Comparison of ENCODE assay signal across 8 mouse cellular contexts in the genomic region with DNA sequence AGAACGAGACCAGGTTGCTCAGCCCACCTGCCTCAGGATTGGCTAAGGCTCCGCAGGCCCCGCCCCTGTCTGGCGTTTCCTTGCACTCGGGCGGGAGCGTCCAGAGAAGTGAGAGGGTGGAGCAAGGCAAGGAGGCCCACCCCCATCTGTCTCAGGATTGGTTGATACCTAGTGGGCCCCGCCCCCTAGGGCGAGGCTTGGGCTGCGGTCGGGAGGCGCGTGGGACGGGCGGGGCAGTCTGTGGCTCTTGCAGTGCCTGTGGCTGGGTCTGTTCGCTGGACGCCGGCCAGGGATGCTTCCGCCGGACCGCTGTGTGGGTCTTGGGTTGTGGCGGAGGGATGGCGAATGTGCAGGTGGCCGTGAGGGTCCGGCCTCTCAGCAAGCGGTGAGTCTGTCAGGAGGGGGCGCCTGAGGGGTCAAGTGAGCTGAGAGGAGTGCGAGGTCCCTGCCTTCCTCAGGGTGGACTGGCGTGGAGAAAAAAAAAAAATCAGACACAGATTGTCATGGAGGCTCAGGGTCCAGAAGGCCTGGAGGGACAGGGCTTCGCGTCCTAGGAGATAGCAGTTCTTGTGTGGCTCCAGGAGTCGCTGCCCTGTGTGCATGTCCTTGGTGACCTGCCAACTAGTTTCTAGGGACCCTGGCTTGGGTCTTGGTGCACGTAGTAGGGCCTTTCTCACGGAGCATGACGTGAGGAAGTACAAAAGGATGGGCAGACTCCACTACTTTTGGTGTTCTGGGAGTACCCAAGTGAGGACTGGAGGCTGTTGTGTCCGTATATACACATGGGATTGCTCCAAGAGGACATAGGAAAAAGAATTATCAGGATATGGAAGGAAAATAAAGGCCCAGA. TPM values are rescaled to one million over a fixed set of nuclear protein-coding genes. Genes with fewer than 3 reads are reported as not detected.
DNase-seq lines count a peak whose midpoint lies in the region; ATAC-seq and TF ChIP-seq lines count a peak whose summit lies in the region.

A gene (plus strand): TSS at position 236 of the 850 bp plus-strand sequence.

- H3K27ac ChIP-seq in forebrain, embryonic 12.5 days, result no peak within 1 kb of the TSS
- H3K27ac ChIP-seq in heart, postnatal 0 days (ENCODE audit: low read depth), result peak within 1 kb of the TSS; percentile 34
- H3K27ac ChIP-seq in liver, embryonic 16.5 days (ENCODE audit: low read length), result no peak within 1 kb of the TSS
- H3K27ac ChIP-seq in neural tube, embryonic 13.5 days (replicated peaks), result peak within 1 kb of the TSS; percentile 69
- peak within 1 kb of the TSS; percentile 71 for H3K27ac ChIP-seq in testis, adult 2 months (ENCODE audit: control insufficient read depth, insufficient read depth, low read depth, low read length)

- no peak for TF ChIP-seq CTCF in E14TG2a.4 (conservative IDR thresholded peaks at IDR 0.05; ENCODE audit: low read length)
- TF ChIP-seq CTCF in heart, postnatal 0 days (IDR thresholded peaks at IDR 0.05; ENCODE audit: low read depth), result no peak
- TF ChIP-seq CTCF in testis, adult 2 months (IDR thresholded peaks at IDR 0.05; ENCODE audit: control insufficient read depth, insufficient read depth, insufficient replicate concordance, low read depth, low read length), result no peak

- H3K4me1 ChIP-seq in E14TG2a.4 (replicated peaks; ENCODE audit: low read depth, low read length), result peaks cover 20% of the 10 kb centered on the region
- H3K4me1 ChIP-seq in forebrain, embryonic 12.5 days, result peaks cover 7% of the 10 kb centered on the region; the same call in 1 of the 2 replicates
- H3K4me1 ChIP-seq in heart, postnatal 0 days (ENCODE audit: control insufficient read depth, insufficient read depth), result peaks cover 17% of the 10 kb centered on the region; the same call in 1 of the 2 replicates
- peaks cover 26% of the 10 kb centered on the region for H3K4me1 ChIP-seq in liver, embryonic 16.5 days (ENCODE audit: control insufficient read depth, low read depth, low read length)
- peaks cover 17% of the 10 kb centered on the region for H3K4me1 ChIP-seq in neural tube, embryonic 13.5 days (replicated peaks)
- peaks cover 5% of the 10 kb centered on the region for H3K4me1 ChIP-seq in testis, adult 2 months (ENCODE audit: control insufficient read depth, insufficient read depth, low read length)

- no peaks in the 10 kb centered on the region for H3K36me3 ChIP-seq in E14TG2a.4 (ENCODE audit: insufficient read depth, low read length)
- 0 out of 2 replicates have a peak, but pooled peaks cover 2% of the 10 kb centered on the region for H3K36me3 ChIP-seq in forebrain, embryonic 12.5 days (replicated peaks)
- peaks cover 11% of the 10 kb centered on the region; the same call in 1 of the 2 replicates for H3K36me3 ChIP-seq in heart, postnatal 0 days (replicated peaks; ENCODE audit: control insufficient read depth, insufficient read depth, low read length)
- no peaks in the 10 kb centered on the region for H3K36me3 ChIP-seq in liver, embryonic 16.5 days (ENCODE audit: control insufficient read depth, insufficient read depth)
- peaks cover 15% of the 10 kb centered on the region for H3K36me3 ChIP-seq in neural tube, embryonic 13.5 days
- no peaks in the 10 kb centered on the region for H3K36me3 ChIP-seq in testis, adult 2 months (ENCODE audit: control insufficient read depth, insufficient read depth, low read length)

- 2% methylated on average over 36 of the region's 36 CpGs for WGBS in forebrain, embryonic 12.5 days
- WGBS in heart, postnatal 0 days, result 2% methylated on average over 35 of the region's 36 CpGs
- 3% methylated on average over 36 of the region's 36 CpGs for WGBS in liver, embryonic 16.5 days (ENCODE audit: insufficient replicate concordance)
- 3% methylated on average over 36 of the region's 36 CpGs for WGBS in neural tube, embryonic 13.5 days

- peak; percentile 99 for DNase-seq in c-Kit-positive CD71-positive TER-119-positive erythroid progenitor cells, embryonic 14.5 days (ENCODE audit: low spot score)
- peak; percentile 100 for DNase-seq in heart, postnatal 0 days (ENCODE audit: low spot score)
- peak; percentile 97 to 99 for DNase-seq in kidney, postnatal 4 days

- TF ChIP-seq POLR2A in testis, adult 2 months (IDR thresholded peaks at IDR 0.05; ENCODE audit: control insufficient read depth, low read depth, low read length), result peak; percentile 70

- H3K9me3 ChIP-seq in E14TG2a.4 (ENCODE audit: low read length), result no peaks in the 10 kb centered on the region
- H3K9me3 ChIP-seq in forebrain, embryonic 12.5 days, result no peaks in the 10 kb centered on the region
- no peaks in the 10 kb centered on the region for H3K9me3 ChIP-seq in heart, postnatal 0 days (replicated peaks; ENCODE audit: control insufficient read depth, low read length)
- no peaks in the 10 kb centered on the region for H3K9me3 ChIP-seq in liver, embryonic 16.5 days (replicated peaks; ENCODE audit: control insufficient read depth, low read length)
- no peaks in the 10 kb centered on the region for H3K9me3 ChIP-seq in neural tube, embryonic 13.5 days

- ATAC-seq in forebrain, embryonic 12.5 days (ENCODE audit: low FRiP score), result peak; percentile 100
- ATAC-seq in heart, postnatal 0 days (ENCODE audit: insufficient read depth, low read depth), result peak; percentile 100
- peak; percentile 99 for ATAC-seq in liver, embryonic 16.5 days (ENCODE audit: low read depth)
- ATAC-seq in neural tube, embryonic 13.5 days (ENCODE audit: low read depth), result peak; percentile 100

- peak within 1 kb of the TSS; percentile 62 for H3K9ac ChIP-seq in forebrain, embryonic 12.5 days
- H3K9ac ChIP-seq in heart, postnatal 0 days (replicated peaks; ENCODE audit: low read depth, low read length), result peak within 1 kb of the TSS; percentile 61
- peak within 1 kb of the TSS; percentile 40 for H3K9ac ChIP-seq in liver, embryonic 16.5 days (ENCODE audit: low read depth, low read length)
- peak within 1 kb of the TSS; percentile 64 for H3K9ac ChIP-seq in neural tube, embryonic 13.5 days

- peak within 1 kb of the TSS; percentile 57 for H3K4me2 ChIP-seq in forebrain, embryonic 12.5 days
- H3K4me2 ChIP-seq in heart, postnatal 0 days (ENCODE audit: low read depth, low read length), result peak within 1 kb of the TSS; percentile 74
- peak within 1 kb of the TSS; percentile 83 for H3K4me2 ChIP-seq in liver, embryonic 16.5 days (ENCODE audit: low read depth, low read length)
- peak within 1 kb of the TSS; percentile 56 for H3K4me2 ChIP-seq in neural tube, embryonic 13.5 days

- no peak for TF ChIP-seq EP300 in heart, postnatal 0 days (IDR thresholded peaks at IDR 0.05; ENCODE audit: low read depth)

- peaks cover 5% of the 10 kb centered on the region; the same call in 1 of the 2 replicates for H3K27me3 ChIP-seq in E14TG2a.4 (ENCODE audit: insufficient read depth, low read length)
- no peaks in the 10 kb centered on the region for H3K27me3 ChIP-seq in forebrain, embryonic 12.5 days
- no peaks in the 10 kb centered on the region for H3K27me3 ChIP-seq in heart, postnatal 0 days (ENCODE audit: control insufficient read depth, insufficient read depth, low read length)
- peaks cover 7% of the 10 kb centered on the region for H3K27me3 ChIP-seq in liver, embryonic 16.5 days (ENCODE audit: control insufficient read depth, insufficient read depth, low read depth, low read length)
- H3K27me3 ChIP-seq in neural tube, embryonic 13.5 days, result no peaks in the 10 kb centered on the region
- H3K27me3 ChIP-seq in testis, adult 2 months (ENCODE audit: control insufficient read depth, insufficient read depth, low read length), result no peaks in the 10 kb centered on the region

- peak within 1 kb of the TSS; percentile 88 for H3K4me3 ChIP-seq in E14TG2a.4 (replicated peaks; ENCODE audit: low read length)
- H3K4me3 ChIP-seq in forebrain, embryonic 12.5 days (replicated peaks), result peak within 1 kb of the TSS; percentile 50
- H3K4me3 ChIP-seq in heart, postnatal 0 days (ENCODE audit: low read depth, low read length), result peak within 1 kb of the TSS; percentile 67
- peak within 1 kb of the TSS; percentile 59 for H3K4me3 ChIP-seq in liver, embryonic 16.5 days (ENCODE audit: low read depth, low read length)
- peak within 1 kb of the TSS; percentile 48 for H3K4me3 ChIP-seq in neural tube, embryonic 13.5 days
- peak within 1 kb of the TSS; percentile 90 for H3K4me3 ChIP-seq in testis, adult 2 months (ENCODE audit: control insufficient read depth, low read depth, low read length)

RNA-seq across cellular contexts. Expression of the gene that starts here (rescaled TPM):
- 4.3 and 4.7 TPM in 2 replicates for polyA plus RNA-seq in forebrain, embryonic 12.5 days (2016; fragmentation: Nextera tagmentation; extraction: Ambion mirVana)
- 12.2 and 12.7 TPM in 2 replicates for total RNA-seq in heart, postnatal 0 days (2014; rRNA removed; ENCODE audit: low replicate concordance)
- polyA plus RNA-seq in heart, postnatal 0 days (2015; fragmentation: Nextera tagmentation; extraction: Ambion mirVana), result 2.4 and 2.6 TPM in 2 replicates
- 0.92 and 0.94 TPM in 2 replicates for polyA plus RNA-seq in liver, embryonic 16.5 days (2015; fragmentation: Nextera tagmentation; extraction: Ambion mirVana)
- 4.4 and 4.6 TPM in 2 replicates for polyA plus RNA-seq in neural tube, embryonic 13.5 days (2015; fragmentation: Nextera tagmentation; extraction: Ambion mirVana)
- polyA plus RNA-seq in testis, adult 2 months (2012; rRNA removed), result 26.9 and 28.7 TPM in 2 replicates

Comparison
In these comparisons a context has a peak if more than half of its experiments do, and no peak if none do; other contexts are left out.
1. Peak in ATAC-seq, H3K4me3 ChIP-seq, H3K9ac ChIP-seq and H3K4me2 ChIP-seq in liver, embryonic 16.5 days; RNA of the gene not detected or under 1 TPM.
2. H3K27ac ChIP-seq: peak in heart, postnatal 0 days (single experiment), neural tube, embryonic 13.5 days (single experiment) and testis, adult 2 months (single experiment); none in forebrain, embryonic 12.5 days (single experiment) and liver, embryonic 16.5 days (single experiment).
3. Peak in every context shown above with its lines, with median percentiles within 50 percentile points of each other: H3K4me3 ChIP-seq, DNase-seq, ATAC-seq, H3K4me2 ChIP-seq and H3K9ac ChIP-seq.